Comparison of ENCODE assay signal across 21 mouse cellular contexts in genomic region chr15:28035601-28036000, GRCm38 (mm10). TPM values are rescaled to one million over a fixed set of nuclear protein-coding genes. Genes with fewer than 3 reads are reported as not detected.
DNase-seq lines count a peak whose midpoint lies in the region; ATAC-seq and TF ChIP-seq lines count a peak whose summit lies in the region.
"Had no signal": no experiment of that assay in that cellular context is flagged by ENCODE, and none has a peak within 500 bp of the region (broad histone marks: within the 10 kb centered on the region; RNA-seq: fewer than 3 reads in every experiment).

No protein-coding gene starts in this region.

- intact Hi-C loops in left cerebral cortex, postnatal 4 days (cut with DNase I), result no loop called here
- intact Hi-C loops in left cerebral cortex, adult 2 months (cut with DNase I), result loop anchor here (5.0 kb wide), 1 partner anchor 72 kb away; no protein-coding TSS in a partner anchor

- DNase-seq in cerebellum, adult 9-10 months, result peak; percentile 34
- no peak for DNase-seq in cerebellum, adult 8-10 months
- DNase-seq in cerebellum, postnatal 25 days, result peak; percentile 54 to 70
- DNase-seq in left cerebral cortex, postnatal 4 days, result peak; percentile 42
- DNase-seq in left cerebral cortex, adult 2 months (ENCODE audit: extremely low spot score in 1 of 2, low spot score in 2 of 2), result no peak
- DNase-seq: adrenal gland, adult 2 months; adrenal gland, postnatal 14 days; forebrain, postnatal 0 days; gastrocnemius, postnatal 25 days; heart, postnatal 36 days; kidney, adult 11 months; kidney, adult 8-10 months had no signal

- H3K27ac ChIP-seq in left cerebral cortex, adult 2 months, result no peak overlapping the region
- H3K27ac ChIP-seq: embryonic facial prominence, embryonic 12.5 days; embryonic facial prominence, embryonic 15.5 days; hindbrain, embryonic 10.5 days; hindbrain, embryonic 13.5 days; intestine, embryonic 15.5 days had no signal

- no peak for ATAC-seq in cerebellum, adult (ENCODE audit: insufficient number of reproducible peaks, low FRiP score, low TSS enrichment)
- ATAC-seq: CD4-positive, CD25-positive, alpha-beta regulatory T cell, adult 4 months; forebrain, embryonic 14.5 days; forebrain, postnatal 0 days; hindbrain, embryonic 16.5 days; intestine, embryonic 15.5 days had no signal

- no peak overlapping the region for H3K4me3 ChIP-seq in left cerebral cortex, adult 2 months
- H3K4me3 ChIP-seq: embryonic facial prominence, embryonic 12.5 days; embryonic facial prominence, embryonic 15.5 days; hindbrain, embryonic 10.5 days; hindbrain, embryonic 13.5 days; intestine, embryonic 15.5 days had no signal

- no peak for TF ChIP-seq CTCF in left cerebral cortex, adult 2 months (IDR thresholded peaks at IDR 0.05)

RNA-seq across cellular contexts. Expression of gene Trio, which starts 10.0 kb away (rescaled TPM):
- 100 to 1,000 TPM; 278 to 290 TPM for total RNA-seq in left cerebral cortex, postnatal 4 days (2021)
- 100 to 1,000 TPM; 252 to 279 TPM for total RNA-seq in left cerebral cortex, adult 2 months (2021)

Comparison
In these comparisons a context has a peak if more than half of its experiments do, and no peak if none do; other contexts are left out.
1. DNase-seq: peak in cerebellum, adult 9-10 months (single experiment), cerebellum, postnatal 25 days (2 of 2) and left cerebral cortex, postnatal 4 days (single experiment); none in cerebellum, adult 8-10 months (single experiment) and left cerebral cortex, adult 2 months (0 of 2).